32 mouse cellular contexts compared by ENCODE assay signal in genomic region chr11:61385725-61386124, GRCm38 (mm10). TPM values are rescaled to one million over a fixed set of nuclear protein-coding genes. Genes with fewer than 3 reads are reported as not detected.
"Had no signal": no experiment of that assay in that cellular context is flagged by ENCODE, and none has a peak within 500 bp of the region (broad histone marks: within the 10 kb centered on the region; RNA-seq: fewer than 3 reads in every experiment).

No protein-coding gene starts in this region.

- ATAC-seq: hindbrain, embryonic 16.5 days; intestine, embryonic 16.5 days; liver, embryonic 12.5 days had no signal

- H3K4me1 ChIP-seq: heart, embryonic 10.5 days; heart, embryonic 12.5 days; hindbrain, embryonic 10.5 days; hindbrain, embryonic 12.5 days; kidney, embryonic 15.5 days; limb, embryonic 13.5 days; limb, embryonic 15.5 days; liver, embryonic 12.5 days had no signal

- H3K4me2 ChIP-seq: heart, embryonic 12.5 days; hindbrain, embryonic 12.5 days; hindbrain, embryonic 14.5 days; kidney, embryonic 15.5 days; limb, embryonic 13.5 days; limb, embryonic 15.5 days; liver, embryonic 12.5 days had no signal

- H3K9me3 ChIP-seq: heart, embryonic 10.5 days; hindbrain, embryonic 10.5 days; hindbrain, embryonic 12.5 days; kidney, embryonic 15.5 days; limb, embryonic 15.5 days; liver, embryonic 12.5 days had no signal

- H3K4me3 ChIP-seq: gastrocnemius, adult 2 months; heart, embryonic 10.5 days; heart, embryonic 12.5 days; hindbrain, embryonic 10.5 days; hindbrain, embryonic 12.5 days; kidney, embryonic 15.5 days; layer of hippocampus, adult 2 months; limb, embryonic 13.5 days; limb, embryonic 15.5 days; liver, embryonic 12.5 days had no signal

- H3K9ac ChIP-seq: heart, embryonic 12.5 days; hindbrain, embryonic 12.5 days; hindbrain, embryonic 14.5 days; kidney, embryonic 15.5 days; limb, embryonic 13.5 days; limb, embryonic 15.5 days; liver, embryonic 12.5 days had no signal

- H3K36me3 ChIP-seq: heart, embryonic 10.5 days; heart, embryonic 12.5 days; hindbrain, embryonic 10.5 days; hindbrain, embryonic 12.5 days; kidney, embryonic 15.5 days; limb, embryonic 13.5 days; limb, embryonic 15.5 days; liver, embryonic 12.5 days had no signal

- H3K27me3 ChIP-seq: heart, embryonic 12.5 days; hindbrain, embryonic 12.5 days; kidney, embryonic 15.5 days; limb, embryonic 15.5 days; liver, embryonic 12.5 days had no signal

- DNase-seq: gastrocnemius, adult 2 months; gastrocnemius, postnatal 10 days; gastrocnemius, postnatal 25 days; heart, adult 18-20 months; heart, postnatal 10 days; heart, postnatal 4 days; kidney, adult 11 months; kidney, adult 2 months; kidney, adult 9 months; kidney, postnatal 25 days; kidney, postnatal 4 days; left cerebral cortex, postnatal 4 days had no signal

- H3K27ac ChIP-seq: gastrocnemius, adult 2 months; heart, embryonic 10.5 days; hindbrain, embryonic 10.5 days; hindbrain, embryonic 12.5 days; hindbrain, embryonic 14.5 days; kidney, embryonic 15.5 days; kidney, postnatal 0 days; layer of hippocampus, adult 2 months; limb, embryonic 13.5 days; limb, embryonic 15.5 days; liver, embryonic 12.5 days had no signal

RNA-seq across cellular contexts. Expression of gene Slc47a1, which starts 7.6 kb away (rescaled TPM):
- total RNA-seq: granulocyte monocyte progenitor cell, adult 5-6 weeks had no signal
- polyA plus RNA-seq: hindbrain, embryonic 14.5 days had no signal

RNA-seq across cellular contexts. Expression of gene Slc47a2, which starts 43.1 kb away (rescaled TPM):
- total RNA-seq: gastrocnemius, adult 2 months; gastrocnemius, postnatal 10 days; gastrocnemius, postnatal 25 days; gastrocnemius, postnatal 4 days; granulocyte monocyte progenitor cell, adult 5-6 weeks; heart, adult 18-20 months; heart, postnatal 25 days; layer of hippocampus, adult 2 months; layer of hippocampus, postnatal 25 days; liver, adult 2 months had no signal
- polyA plus RNA-seq: heart, embryonic 10.5 days; heart, embryonic 12.5 days; hindbrain, embryonic 10.5 days; hindbrain, embryonic 12.5 days; hindbrain, embryonic 14.5 days; intestine, embryonic 14.5 days; intestine, embryonic 16.5 days; kidney, embryonic 15.5 days; limb, embryonic 11.5 days; limb, embryonic 15.5 days; liver, adult 2 months; liver, embryonic 12.5 days had no signal
